Mouse (Mus musculus) adrenal gland, adult 18-20 months (tissue): ENCODE data around the gene Fgd5. TPM values are rescaled to one million over a fixed set of nuclear protein-coding genes. Genes with fewer than 3 reads are reported as not detected.
"Not testable (repeated sequence)": the region's sequence is repeated elsewhere in the genome, so short reads cannot be mapped to it uniquely, and the experiment has no call there.

Experiments
- DNase-seq, 2 experiments: peaks; one replicate each; pipeline ENCODE4 v3.0.0; 2021 to 2022; ENCODE audit warnings: low spot score in 2 of 2
- total RNA-seq, 2 experiments: library from RNA; stranded (reverse); gene quantifications; 1 replicate in 1 of 2; 2 replicates in 1 of 2; pipeline ENCODE4 v1.2.3; 2021

The Fgd5 gene
- total RNA-seq, 2 experiments from 2014 or later: 15.2 to 16.2 TPM

DNA sequence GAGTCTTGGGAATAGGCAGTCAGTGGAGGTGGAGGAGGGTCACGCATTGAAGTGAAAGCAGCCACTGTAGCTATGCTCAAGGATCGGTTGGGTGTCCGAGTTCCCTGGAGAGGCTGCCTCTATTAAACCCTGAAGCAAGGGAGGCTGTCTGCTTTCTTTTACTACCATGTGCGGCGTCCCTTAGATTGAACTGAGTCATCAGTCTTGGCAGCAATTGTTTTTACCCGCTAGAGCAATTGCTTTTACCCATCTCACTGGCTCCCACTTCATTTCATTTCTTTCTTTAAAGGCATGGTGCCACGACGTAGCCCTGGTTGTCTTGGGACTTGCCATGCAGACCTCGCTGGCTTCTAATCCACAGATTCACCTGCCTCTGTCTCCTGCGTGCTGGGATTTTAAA lies 85.4 kb downstream of the Fgd5 start:
- no peak for DNase-seq

DNA sequence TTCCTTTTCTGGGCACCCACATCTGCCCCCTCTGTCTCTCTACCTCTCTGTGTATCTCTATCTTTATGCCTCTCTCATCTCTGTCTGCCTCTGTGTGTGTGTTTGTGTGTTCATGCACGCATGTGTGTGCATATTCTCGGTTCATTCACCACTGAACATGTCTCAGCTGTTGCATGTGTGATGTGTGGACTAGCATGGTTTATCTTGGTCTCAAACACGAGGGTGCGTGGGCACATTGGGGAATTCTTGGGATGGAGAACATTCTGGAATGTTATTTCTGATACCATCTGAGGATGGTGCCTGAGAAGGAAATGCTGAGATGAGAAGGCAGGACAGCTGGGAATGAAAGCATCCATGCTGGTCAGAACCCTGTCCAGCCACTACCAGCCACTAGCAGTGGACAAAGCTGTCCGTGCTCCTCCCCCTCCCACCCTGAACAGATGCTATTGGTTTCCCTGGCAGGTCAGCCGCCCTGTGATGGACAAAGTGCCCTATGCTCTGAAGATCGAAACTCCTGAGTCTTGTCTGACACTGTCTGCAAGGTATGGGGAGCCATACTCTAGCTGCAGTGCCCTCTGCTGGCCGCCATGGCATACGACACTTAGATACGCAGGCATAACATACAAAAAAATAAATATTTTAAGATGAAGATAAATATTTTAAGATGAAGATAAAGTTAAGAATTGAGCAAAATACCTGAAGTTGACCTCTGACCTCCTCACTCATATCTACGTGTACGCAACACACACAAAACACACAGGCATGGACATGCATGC lies 87.2 kb downstream of the Fgd5 start:
- peak; percentile 38 to 60 for DNase-seq

DNA sequence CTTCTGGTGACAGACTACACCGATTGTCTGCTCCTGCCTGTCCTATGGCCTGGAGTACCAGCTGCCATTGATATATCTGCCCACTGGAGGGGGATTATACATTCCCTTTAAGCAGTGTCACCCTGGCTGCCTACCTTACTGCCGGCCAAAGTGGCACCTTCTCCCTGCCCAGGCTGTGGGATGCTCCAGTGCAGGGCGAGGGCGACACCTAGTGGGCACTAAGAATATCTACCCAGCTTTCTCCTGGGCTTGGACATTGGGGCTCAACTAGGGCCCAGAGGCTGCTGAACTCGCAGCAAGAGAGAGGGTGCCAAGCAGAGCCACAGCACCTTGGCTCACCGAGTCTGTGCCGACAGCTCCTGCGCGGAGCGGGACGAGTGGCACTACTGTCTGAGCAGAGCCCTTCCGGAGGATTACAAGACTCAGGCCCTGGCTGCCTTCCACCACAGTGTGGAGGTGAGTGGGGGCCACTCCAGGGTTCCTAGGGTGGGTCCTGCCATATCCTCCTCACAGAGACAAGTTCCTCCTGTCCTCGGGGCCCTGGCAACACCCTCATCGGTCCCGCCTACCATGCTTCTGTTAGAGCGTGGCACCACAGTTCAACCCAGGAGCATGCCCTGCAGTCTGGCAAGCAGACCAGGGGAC lies 88.6 kb downstream of the Fgd5 start:
- peak; percentile 73 to 79 for DNase-seq

DNA sequence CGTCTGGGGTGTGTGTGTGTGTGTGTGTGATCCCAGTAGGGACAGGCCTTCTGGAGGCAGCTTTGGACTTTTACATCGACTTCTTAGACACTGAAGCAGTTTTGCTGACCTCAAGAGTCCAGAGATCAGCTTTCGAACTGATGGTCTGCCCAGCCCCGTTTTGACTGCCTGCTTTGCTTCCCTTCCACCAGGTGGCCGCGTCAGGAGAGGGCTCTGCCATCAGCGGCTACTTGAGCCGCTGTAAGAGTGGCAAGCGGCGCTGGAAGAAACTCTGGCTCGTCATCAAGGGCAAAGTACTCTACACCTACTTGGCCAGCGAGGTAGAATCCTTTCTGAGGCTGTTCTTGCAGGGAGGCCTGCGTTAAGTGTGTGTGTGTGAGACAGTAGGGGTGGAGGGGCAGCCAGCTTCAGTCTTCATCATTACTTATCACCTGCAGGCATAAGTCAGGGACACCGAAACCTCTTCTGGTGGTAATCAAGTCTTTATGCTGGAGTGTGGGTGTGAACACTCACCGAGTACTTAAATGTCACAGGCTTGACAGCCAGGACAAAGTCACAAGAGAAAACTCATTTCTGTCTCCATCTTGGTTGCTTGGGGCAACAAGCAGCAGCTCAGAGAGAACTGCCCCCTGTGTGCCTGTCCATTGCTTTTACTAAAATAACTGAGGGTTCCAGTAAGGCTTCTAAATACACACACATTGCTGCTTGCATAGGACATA lies 92.6 kb downstream of the Fgd5 start:
- DNase-seq: no peak

DNA sequence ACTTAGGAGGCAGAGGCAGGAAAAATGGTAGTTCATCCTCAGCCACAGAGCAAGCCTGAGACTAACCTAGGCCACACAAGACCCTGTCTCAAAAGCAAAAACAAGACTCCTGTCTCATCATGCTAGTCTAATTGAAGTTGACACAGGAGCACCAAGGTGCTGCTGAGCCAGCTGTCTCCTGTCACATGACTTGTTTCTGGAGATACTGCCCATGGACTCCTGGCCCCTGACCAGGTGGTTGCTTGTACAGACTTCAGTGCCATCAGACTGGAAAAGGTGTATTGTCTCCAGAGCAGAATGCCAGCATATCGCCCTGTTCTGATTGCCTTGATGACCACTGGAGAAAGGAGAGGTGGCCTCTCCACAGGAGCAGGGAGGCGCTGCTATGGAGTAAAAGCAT lies 102.1 kb downstream of the Fgd5 start:
- DNase-seq: no peak

DNA sequence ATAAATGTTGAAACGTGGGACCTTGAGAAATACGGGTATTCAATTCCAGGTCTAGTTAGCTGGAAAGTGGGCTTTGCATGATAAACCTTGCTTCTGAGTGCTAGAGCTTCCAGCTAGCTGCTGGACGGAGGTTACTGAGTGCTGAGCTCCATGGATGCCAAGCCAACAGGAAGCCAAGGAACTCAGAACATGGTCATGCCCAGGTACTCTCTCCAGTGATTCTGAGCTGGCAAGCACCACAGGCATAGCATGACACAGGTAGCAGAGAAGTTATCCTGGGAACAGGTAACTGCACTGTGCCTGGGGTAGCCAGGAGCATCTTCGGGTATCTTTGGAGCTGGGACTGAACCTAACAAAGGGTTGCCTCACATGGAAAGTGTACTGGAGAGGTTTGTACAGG lies 104.1 kb downstream of the Fgd5 start:
- DNase-seq: no peak

DNA sequence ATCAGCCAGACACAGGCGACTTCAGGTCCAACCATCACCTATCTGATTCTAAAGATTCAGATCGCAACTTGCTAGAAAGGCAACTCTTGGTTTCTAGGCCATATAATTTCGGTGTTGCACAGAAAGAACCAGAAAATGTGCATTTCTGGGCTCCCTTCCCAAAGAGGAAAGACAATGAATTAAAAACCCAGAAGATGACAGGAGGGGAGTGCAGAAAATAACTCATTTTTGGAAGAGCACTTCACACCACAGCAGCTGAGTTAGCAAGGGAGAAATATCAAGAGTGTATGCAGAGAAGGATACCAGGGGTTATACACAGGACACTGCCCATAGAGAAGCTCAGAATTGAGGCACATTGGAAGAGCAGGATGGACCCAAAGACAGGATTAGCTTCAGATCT lies 106.3 kb downstream of the Fgd5 start:
- no peak for DNase-seq

DNA sequence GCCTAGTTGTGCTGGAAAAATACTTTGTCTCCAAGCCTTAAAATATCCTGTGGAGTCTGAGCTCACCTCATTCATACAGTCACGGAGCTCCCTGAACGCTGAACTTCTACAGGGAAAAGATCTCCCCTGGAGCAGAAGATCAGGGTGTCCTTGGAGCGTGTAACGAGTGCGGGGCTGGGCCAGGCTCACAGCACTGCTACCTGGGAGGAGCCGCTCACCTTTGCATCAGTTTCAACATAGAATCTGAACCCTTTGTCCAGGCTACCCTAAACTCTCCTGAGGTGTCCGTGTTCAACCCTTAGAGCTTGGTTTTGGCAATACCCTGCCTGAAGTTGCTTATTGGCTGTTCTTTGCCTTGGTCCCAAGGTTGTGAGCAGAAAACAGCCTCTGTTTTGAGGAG lies 110.5 kb downstream of the Fgd5 start:
- DNase-seq: not testable (repeated sequence)

DNA sequence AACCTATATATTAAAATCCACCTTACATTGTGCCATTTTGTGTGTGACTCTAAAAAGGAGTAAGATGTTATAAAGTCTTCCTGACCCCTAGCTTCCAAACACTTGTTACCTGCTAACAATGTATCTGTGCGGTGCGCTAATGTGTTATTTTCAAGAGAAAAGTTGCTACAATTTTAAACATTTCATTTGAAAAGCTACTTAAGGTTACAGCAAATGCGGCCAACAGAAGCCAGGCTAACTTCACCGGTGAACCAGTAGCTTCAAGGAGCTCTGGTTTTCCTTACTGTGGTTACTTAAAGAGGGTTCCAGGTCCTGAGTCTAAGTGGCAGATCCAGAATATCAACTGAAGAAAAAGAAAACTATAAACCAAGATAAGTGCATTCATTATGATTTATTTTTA lies 111.3 kb downstream of the Fgd5 start:
- DNase-seq: no peak

DNA sequence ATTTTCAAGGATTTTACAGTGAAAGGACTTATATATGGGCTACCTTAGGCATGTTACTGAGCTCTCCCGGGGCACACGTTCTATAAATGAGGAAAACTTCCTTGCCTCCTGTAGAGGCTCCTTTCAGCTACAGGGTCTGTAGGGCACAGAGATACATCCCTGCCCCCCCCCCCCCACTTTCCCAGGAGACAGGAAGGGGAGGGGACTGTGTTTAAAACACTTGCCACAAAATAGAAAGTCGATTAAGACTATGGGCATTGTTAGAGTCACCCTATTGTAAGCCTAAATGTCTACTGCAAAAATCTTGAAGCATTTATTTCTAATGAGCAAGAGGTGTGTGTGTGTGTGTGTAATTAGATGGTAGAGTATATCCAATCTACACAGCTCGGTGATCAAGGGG lies 111.8 kb downstream of the Fgd5 start:
- DNase-seq: no peak

DNA sequence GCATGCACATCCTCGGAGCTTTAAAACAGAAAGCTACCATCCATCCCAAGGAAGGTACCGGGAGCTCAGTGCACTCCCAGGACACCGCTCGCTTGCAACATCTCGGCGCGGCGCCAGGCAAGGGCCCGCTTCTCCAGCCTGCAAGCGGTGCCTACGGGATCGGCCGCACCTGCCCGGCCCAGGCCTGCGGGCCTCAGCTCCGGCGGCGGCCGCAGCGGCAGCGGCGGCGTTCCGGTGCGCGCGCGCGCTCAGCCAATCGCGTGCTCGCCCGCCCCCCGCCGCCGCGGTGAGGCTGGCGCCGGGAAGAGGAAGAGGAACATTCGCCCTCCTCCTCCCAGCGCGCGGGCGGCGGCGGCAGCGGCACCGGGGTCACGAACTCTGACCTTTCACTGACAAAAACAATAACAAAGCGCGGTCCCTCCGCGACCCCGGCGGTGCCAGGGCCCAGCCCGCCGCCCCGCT lies 112.5 kb downstream of the Fgd5 start, which contains the start of gene Nr2c2:
Gene Nr2c2, plus strand, starts transcription at position 261 of the 462 bp plus-strand sequence.
- DNase-seq: peak; percentile 88 to 90

DNA sequence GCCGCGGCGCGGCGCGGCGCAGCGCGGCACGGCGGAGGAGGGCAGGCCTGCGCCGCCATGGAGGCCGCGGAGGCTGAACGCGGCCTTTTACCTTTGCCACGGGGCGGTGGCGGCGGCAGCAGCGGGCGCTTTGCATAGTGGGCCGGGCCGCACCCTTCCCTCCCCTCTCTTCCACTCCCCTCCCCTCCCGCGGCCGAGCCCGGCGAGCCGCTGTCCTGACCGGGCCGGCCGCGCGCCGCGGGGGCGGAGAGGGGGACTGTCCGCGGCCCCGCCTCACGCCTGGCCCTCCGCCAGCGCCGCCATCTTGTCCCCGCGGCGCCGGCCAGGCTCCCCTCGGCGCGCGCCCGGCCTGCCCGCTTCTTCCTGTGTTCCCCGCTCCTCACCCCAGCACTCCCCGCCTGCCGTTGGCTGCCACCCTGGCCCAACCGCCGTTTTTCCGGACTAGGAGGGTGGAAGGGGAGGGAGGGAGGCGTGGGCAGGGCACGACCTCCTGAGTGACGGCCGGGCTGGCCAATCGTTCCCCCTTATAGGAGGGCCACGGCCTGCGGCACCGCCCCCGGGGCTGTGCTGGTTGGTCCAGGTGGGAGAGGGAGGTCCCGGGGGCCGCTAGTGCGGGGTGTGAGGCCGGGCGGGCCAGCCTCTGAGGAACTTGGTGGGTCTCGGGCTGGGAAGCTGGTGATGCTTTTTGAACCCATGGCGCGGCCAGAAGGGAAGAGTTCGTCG lies 113.2 kb downstream of the Fgd5 start:
- DNase-seq: peak; percentile 100

DNA sequence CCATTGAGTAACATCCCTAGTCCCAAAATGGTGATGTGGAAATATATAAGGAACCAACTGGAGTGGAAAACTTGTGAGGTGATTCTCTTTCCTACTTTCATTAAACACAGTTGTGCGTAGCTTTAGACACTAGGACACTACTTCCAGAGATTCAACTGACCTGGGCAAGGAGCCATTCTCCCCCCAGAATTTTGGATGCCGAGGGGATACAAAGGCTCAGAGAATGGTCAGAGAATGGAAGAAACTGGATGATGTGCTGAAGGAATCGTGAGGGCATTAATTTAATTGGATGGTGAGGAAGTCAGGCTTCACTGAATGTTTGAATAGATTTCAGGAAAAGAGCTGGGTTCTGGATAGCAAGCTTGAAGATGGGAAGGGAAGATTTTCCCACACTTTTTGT lies 114.1 kb downstream of the Fgd5 start:
- no peak for DNase-seq

DNA sequence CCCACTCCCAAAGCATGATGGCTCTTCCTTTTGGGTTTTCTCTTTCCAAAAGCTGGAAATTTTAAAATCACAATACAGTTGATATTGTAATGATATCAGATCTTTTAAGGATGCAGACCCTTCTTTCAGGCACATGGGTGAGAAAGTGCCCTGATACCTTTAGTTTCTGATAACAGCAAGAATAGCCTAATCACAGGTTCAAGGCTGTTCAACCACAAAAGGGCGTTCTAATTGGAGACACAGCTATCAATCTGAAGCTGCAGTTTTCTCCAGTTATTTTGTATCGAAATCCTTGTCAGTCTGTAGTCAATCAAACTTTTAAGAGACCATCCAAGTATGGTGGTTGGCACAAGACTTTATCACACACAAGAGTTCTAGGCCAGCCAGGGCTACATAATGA lies 115.2 kb downstream of the Fgd5 start:
- DNase-seq: no peak

DNA sequence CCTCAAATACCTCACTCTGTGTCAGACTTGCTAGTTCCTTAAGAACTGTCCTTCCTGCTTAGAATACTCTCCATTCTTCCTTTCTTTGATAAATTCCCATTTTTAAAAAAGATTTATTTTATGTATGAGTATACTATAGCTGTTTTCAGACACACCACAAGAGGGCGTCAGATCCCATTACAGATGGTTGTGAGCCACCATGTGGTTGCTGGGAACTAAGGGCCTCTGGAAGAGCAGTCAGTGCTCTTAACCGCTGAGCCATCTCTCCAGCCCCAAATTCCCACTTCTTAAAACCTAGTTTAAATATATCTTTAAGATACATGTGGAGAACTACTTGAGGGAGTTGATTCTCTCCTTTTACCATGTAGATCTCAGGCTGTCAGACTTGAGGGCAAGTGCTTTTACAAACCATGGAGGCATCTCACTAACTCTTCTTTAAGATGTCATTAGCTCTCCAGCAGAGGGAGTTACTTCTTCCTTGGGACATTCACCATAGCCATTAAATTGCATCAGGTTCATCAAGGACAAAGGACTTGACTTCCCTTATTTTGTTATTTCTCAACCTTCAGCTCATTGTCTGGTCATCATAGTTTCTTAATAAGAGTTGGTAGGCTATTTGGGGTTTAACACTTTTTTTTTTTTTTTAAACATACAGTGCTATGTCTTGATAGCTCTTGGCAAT lies 122.1 kb downstream of the Fgd5 start:
- DNase-seq: no peak

DNA sequence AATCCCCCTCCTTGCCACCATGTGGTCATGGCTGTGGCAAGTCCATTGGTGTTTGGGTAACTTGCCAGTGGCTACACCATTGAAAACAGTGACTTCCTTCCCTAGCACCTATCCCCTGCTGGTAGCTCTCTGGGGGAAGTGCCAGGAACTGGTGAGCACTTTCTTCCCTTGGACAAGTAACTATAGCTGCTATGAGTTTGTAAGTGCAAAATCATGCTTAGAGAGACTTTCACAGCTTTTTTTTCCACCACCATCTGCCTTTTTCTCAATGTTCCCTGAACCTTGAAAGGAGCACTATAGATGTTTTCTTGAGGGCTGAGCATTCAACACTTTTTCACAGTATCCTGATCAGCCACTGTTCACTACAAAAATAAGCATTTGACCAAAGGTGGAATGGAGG lies 145.9 kb downstream of the Fgd5 start:
- no peak for DNase-seq

Other genes with a start within 250 kb of the Fgd5 start
- 1 to 10 TPM; 1.7 to 2.1 TPM for gene Grip2, start 151.6 kb upstream of the Fgd5 start, total RNA-seq
- 10 to 100 TPM; 32.4 to 55.9 TPM for gene Ccdc174, start 100.8 kb upstream of the Fgd5 start, total RNA-seq
- 1 to 10 TPM; 1.7 to 2.5 TPM for gene 4930590J08Rik, start 76.1 kb upstream of the Fgd5 start, total RNA-seq
- 10 to 100 TPM; 27.4 to 31.7 TPM for gene Nr2c2, start 112.5 kb downstream of the Fgd5 start, total RNA-seq
- gene Mrps25, start 205.2 kb downstream of the Fgd5 start, total RNA-seq: 10 to 100 TPM; 45.8 to 50.6 TPM
- 10 to 100 TPM; 18.5 to 22.8 TPM for gene Rbsn, start 236.0 kb downstream of the Fgd5 start, total RNA-seq